18 mouse cellular contexts compared by ENCODE assay signal in genomic region chr1:182424274-182424673, GRCm38 (mm10). TPM values are rescaled to one million over a fixed set of nuclear protein-coding genes. Genes with fewer than 3 reads are reported as not detected.
DNase-seq lines count a peak whose midpoint lies in the region; ATAC-seq and TF ChIP-seq lines count a peak whose summit lies in the region.
"Had no signal": no experiment of that assay in that cellular context is flagged by ENCODE, and none has a peak within 500 bp of the region (broad histone marks: within the 10 kb centered on the region; RNA-seq: fewer than 3 reads in every experiment).

No protein-coding gene starts in this region.

- TF ChIP-seq CTCF in kidney, postnatal 0 days (IDR thresholded peaks at IDR 0.05; ENCODE audit: low read depth): no peak

- H3K9ac ChIP-seq in kidney, postnatal 0 days (ENCODE audit: low read depth, low read length): no peak overlapping the region
- H3K9ac ChIP-seq in midbrain, embryonic 11.5 days (ENCODE audit: low read length): no peak overlapping the region
- no peak overlapping the region for H3K9ac ChIP-seq in midbrain, embryonic 16.5 days (ENCODE audit: low read depth, low read length)
- no peak overlapping the region for H3K9ac ChIP-seq in intestine, embryonic 16.5 days (ENCODE audit: low read depth, low read length)
- H3K9ac ChIP-seq: forebrain, postnatal 0 days; heart, embryonic 13.5 days; hindbrain, embryonic 12.5 days had no signal

- no peaks in the 10 kb centered on the region for H3K9me3 ChIP-seq in kidney, postnatal 0 days (replicated peaks; ENCODE audit: low read length)
- H3K9me3 ChIP-seq in midbrain, embryonic 11.5 days (ENCODE audit: control insufficient read depth, low read length): no peaks in the 10 kb centered on the region
- no peaks in the 10 kb centered on the region for H3K9me3 ChIP-seq in midbrain, embryonic 16.5 days (replicated peaks; ENCODE audit: control insufficient read depth, low read length, poor library complexity, severe bottlenecking)
- no peaks in the 10 kb centered on the region for H3K9me3 ChIP-seq in intestine, embryonic 16.5 days (ENCODE audit: control insufficient read depth, low read length)
- H3K9me3 ChIP-seq: G1E; heart, embryonic 13.5 days; hindbrain, embryonic 12.5 days had no signal

- H3K36me3 ChIP-seq in kidney, postnatal 0 days (ENCODE audit: insufficient read depth, low read length): 0 out of 2 replicates have a peak, but pooled peaks cover 1% of the 10 kb centered on the region
- no peaks in the 10 kb centered on the region for H3K36me3 ChIP-seq in midbrain, embryonic 11.5 days (ENCODE audit: control insufficient read depth, insufficient read depth, low read length)
- H3K36me3 ChIP-seq in midbrain, embryonic 16.5 days (ENCODE audit: control insufficient read depth, insufficient read depth, low read length): no peaks in the 10 kb centered on the region
- H3K36me3 ChIP-seq in intestine, embryonic 16.5 days (ENCODE audit: control insufficient read depth, insufficient read depth, low read length): no peaks in the 10 kb centered on the region
- H3K36me3 ChIP-seq: hindbrain, embryonic 12.5 days had no signal

- H3K4me3 ChIP-seq in kidney, postnatal 0 days (replicated peaks; ENCODE audit: low read depth, low read length): no peak overlapping the region
- H3K4me3 ChIP-seq in midbrain, embryonic 11.5 days (ENCODE audit: low read depth, low read length): no peak overlapping the region
- no peak overlapping the region for H3K4me3 ChIP-seq in midbrain, embryonic 16.5 days (ENCODE audit: low read depth, low read length)
- H3K4me3 ChIP-seq in intestine, embryonic 16.5 days (ENCODE audit: low read length): no peak overlapping the region
- H3K4me3 ChIP-seq: heart, embryonic 13.5 days; hindbrain, embryonic 12.5 days had no signal

- H3K4me1 ChIP-seq in kidney, postnatal 0 days (replicated peaks; ENCODE audit: insufficient read depth, low read length): peaks cover 21% of the 10 kb centered on the region
- peaks cover 5% of the 10 kb centered on the region for H3K4me1 ChIP-seq in midbrain, embryonic 11.5 days (ENCODE audit: control insufficient read depth, insufficient read depth, low read length)
- H3K4me1 ChIP-seq in midbrain, embryonic 16.5 days (ENCODE audit: control insufficient read depth, insufficient read depth, low read length): peaks cover 6% of the 10 kb centered on the region; the same call in 1 of the 2 replicates
- H3K4me1 ChIP-seq in intestine, embryonic 16.5 days (ENCODE audit: control insufficient read depth, insufficient read depth, low read length): peaks cover 16% of the 10 kb centered on the region

- 59% methylated on average over 2 of the region's 2 CpGs for WGBS in kidney, postnatal 0 days
- WGBS in midbrain, embryonic 11.5 days: 89% methylated on average over 2 of the region's 2 CpGs
- WGBS in midbrain, embryonic 16.5 days: 78% methylated on average over 2 of the region's 2 CpGs
- 73% methylated on average over 2 of the region's 2 CpGs for WGBS in intestine, embryonic 16.5 days

- H3K27ac ChIP-seq in kidney, postnatal 0 days: no peak overlapping the region
- H3K27ac ChIP-seq in midbrain, embryonic 11.5 days (ENCODE audit: low read depth, low read length): no peak overlapping the region
- H3K27ac ChIP-seq in midbrain, embryonic 16.5 days (ENCODE audit: low read length): no peak overlapping the region
- no peak overlapping the region for H3K27ac ChIP-seq in intestine, embryonic 16.5 days (ENCODE audit: low read length)
- H3K27ac ChIP-seq: heart, embryonic 13.5 days; hindbrain, embryonic 12.5 days had no signal

- H3K27me3 ChIP-seq in kidney, postnatal 0 days (ENCODE audit: insufficient read depth, low read length): no peaks in the 10 kb centered on the region
- H3K27me3 ChIP-seq in midbrain, embryonic 11.5 days (ENCODE audit: control insufficient read depth, insufficient read depth, low read length): no peaks in the 10 kb centered on the region
- H3K27me3 ChIP-seq in midbrain, embryonic 16.5 days (ENCODE audit: control insufficient read depth, insufficient read depth, low read depth, low read length): no peaks in the 10 kb centered on the region
- H3K27me3 ChIP-seq in intestine, embryonic 16.5 days (replicated peaks; ENCODE audit: control insufficient read depth, insufficient read depth, low read length): no peaks in the 10 kb centered on the region
- H3K27me3 ChIP-seq: heart, embryonic 13.5 days; hindbrain, embryonic 12.5 days had no signal

- DNase-seq in kidney, postnatal 0 days (ENCODE audit: low spot score): peak; percentile 28
- no peak for DNase-seq in kidney, postnatal 10 days
- DNase-seq in midbrain, embryonic 11.5 days (ENCODE audit: low spot score, missing footprints): peak; percentile 72
- peak; percentile 28 for DNase-seq in brain, adult 2 months (ENCODE audit: low read depth, low spot score)
- DNase-seq: adrenal gland, postnatal 14 days; B cell, adult 2 months; cerebellum, postnatal 10 days; gastrocnemius, postnatal 14 days; heart, postnatal 36 days had no signal

- H3K4me2 ChIP-seq in kidney, postnatal 0 days (ENCODE audit: low read length): no peak overlapping the region
- H3K4me2 ChIP-seq in midbrain, embryonic 11.5 days: no peak overlapping the region
- H3K4me2 ChIP-seq in midbrain, embryonic 16.5 days (ENCODE audit: low read length): no peak overlapping the region
- H3K4me2 ChIP-seq in intestine, embryonic 16.5 days (ENCODE audit: low read depth, low read length): no peak overlapping the region
- H3K4me2 ChIP-seq: heart, embryonic 13.5 days; hindbrain, embryonic 12.5 days had no signal

- ATAC-seq in kidney, postnatal 0 days (replicated peaks; ENCODE audit: low FRiP score, low read depth): no peak
- ATAC-seq in midbrain, embryonic 11.5 days (ENCODE audit: low FRiP score): no peak
- ATAC-seq in midbrain, embryonic 16.5 days: no peak
- no peak for ATAC-seq in intestine, embryonic 16.5 days
- ATAC-seq: CD4-positive, CD25-positive, alpha-beta regulatory T cell, adult 4 months; forebrain, postnatal 0 days; hindbrain, embryonic 16.5 days; inflammation-experienced regulatory T-cells, adult 6 months had no signal

RNA-seq across cellular contexts. Expression of gene Trp53bp2, which starts 15.3 kb away (rescaled TPM):
- 26.1 and 26.7 TPM in 2 replicates for polyA plus RNA-seq in kidney, postnatal 0 days (2015; fragmentation: Nextera tagmentation; extraction: Ambion mirVana)
- 33.5 and 34.8 TPM in 2 replicates for polyA plus RNA-seq in midbrain, embryonic 11.5 days (2014; fragmentation: Nextera tagmentation; extraction: Ambion mirVana)
- 16.0 and 19.4 TPM in 2 replicates for polyA plus RNA-seq in midbrain, embryonic 16.5 days (2015; fragmentation: Nextera tagmentation; extraction: Ambion mirVana)
- 16.3 and 18.4 TPM in 2 replicates for polyA plus RNA-seq in intestine, embryonic 16.5 days (2015; fragmentation: Nextera tagmentation; extraction: Ambion mirVana)
